8 mouse cellular contexts compared by ENCODE assay signal in the genomic region with DNA sequence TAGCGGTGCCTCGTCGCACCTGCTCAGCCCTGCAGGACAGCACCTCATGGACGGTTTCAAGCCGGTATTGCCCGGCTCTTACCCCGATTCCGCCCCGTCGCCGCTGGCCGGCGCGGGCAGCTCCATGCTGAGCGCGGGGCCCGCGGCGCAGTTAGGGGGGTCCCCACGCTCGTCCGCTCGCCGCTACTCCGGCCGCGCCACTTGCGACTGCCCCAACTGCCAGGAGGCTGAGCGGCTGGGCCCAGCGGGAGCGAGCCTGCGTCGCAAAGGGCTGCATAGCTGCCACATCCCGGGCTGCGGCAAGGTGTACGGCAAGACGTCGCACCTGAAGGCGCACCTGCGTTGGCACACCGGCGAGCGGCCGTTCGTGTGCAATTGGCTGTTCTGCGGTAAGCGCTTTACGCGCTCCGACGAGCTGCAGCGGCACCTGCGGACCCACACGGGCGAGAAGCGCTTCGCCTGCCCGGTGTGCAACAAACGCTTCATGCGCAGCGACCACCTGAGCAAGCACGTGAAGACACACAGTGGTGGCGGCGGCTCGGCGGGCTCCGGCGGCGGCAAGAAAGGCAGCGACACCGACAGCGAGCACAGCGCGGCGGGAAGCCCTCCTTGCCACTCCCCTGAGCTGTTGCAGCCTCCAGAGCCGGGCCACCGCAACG. TPM values are rescaled to one million over a fixed set of nuclear protein-coding genes. Genes with fewer than 3 reads are reported as not detected.
A peak's percentile ranks its signal among the peaks of the same experiment; 100 is the strongest.
DNase-seq lines count a peak whose midpoint lies in the region; ATAC-seq and TF ChIP-seq lines count a peak whose summit lies in the region.

No protein-coding gene starts in this region.

- TF ChIP-seq POLR2A in kidney, adult 2 months (IDR thresholded peaks at IDR 0.05; ENCODE audit: low read depth, low read length) = no peak

- H3K4me1 ChIP-seq in kidney, embryonic 15.5 days = peaks cover 32% of the 10 kb centered on the region
- 0 out of 2 replicates have a peak, but pooled peaks cover 4% of the 10 kb centered on the region for H3K4me1 ChIP-seq in kidney, adult 2 months (ENCODE audit: control insufficient read depth, insufficient read depth, low read length)
- peaks cover 26% of the 10 kb centered on the region for H3K4me1 ChIP-seq in intestine, embryonic 15.5 days (replicated peaks)
- peaks cover 14% of the 10 kb centered on the region for H3K4me1 ChIP-seq in neural tube, embryonic 14.5 days (ENCODE audit: control insufficient read depth, insufficient read depth, low read length)

- H3K36me3 ChIP-seq in kidney, embryonic 15.5 days = no peaks in the 10 kb centered on the region
- no peaks in the 10 kb centered on the region for H3K36me3 ChIP-seq in kidney, adult 2 months (ENCODE audit: control insufficient read depth, insufficient read depth, low read length)
- no peaks in the 10 kb centered on the region for H3K36me3 ChIP-seq in intestine, embryonic 15.5 days
- no peaks in the 10 kb centered on the region for H3K36me3 ChIP-seq in neural tube, embryonic 14.5 days (ENCODE audit: control insufficient read depth, insufficient read depth, low read length)

- peak overlapping the region; percentile 53 for H3K4me2 ChIP-seq in kidney, embryonic 15.5 days
- H3K4me2 ChIP-seq in intestine, embryonic 15.5 days (replicated peaks) = peak overlapping the region; percentile 51
- H3K4me2 ChIP-seq in neural tube, embryonic 14.5 days (ENCODE audit: low read depth, low read length) = peak overlapping the region; percentile 47

- peak; percentile 31 for ATAC-seq in kidney, embryonic 15.5 days (replicated peaks; ENCODE audit: low FRiP score)
- ATAC-seq in intestine, embryonic 15.5 days = peak; percentile 19; the same call in 1 of the 2 replicates
- peak; percentile 44 for ATAC-seq in neural tube, embryonic 14.5 days (ENCODE audit: low read depth)

- peak overlapping the region; percentile 34 for H3K4me3 ChIP-seq in kidney, embryonic 15.5 days (replicated peaks)
- H3K4me3 ChIP-seq in kidney, adult 2 months (ENCODE audit: insufficient read depth, low read depth, low read length) = no peak overlapping the region
- H3K4me3 ChIP-seq in intestine, embryonic 15.5 days (replicated peaks) = peak overlapping the region; percentile 30; the same call in 1 of the 2 replicates
- peak overlapping the region; percentile 33 for H3K4me3 ChIP-seq in neural tube, embryonic 14.5 days (ENCODE audit: low read depth, low read length)

- no peak for TF ChIP-seq CTCF in kidney, adult 2 months (conservative IDR thresholded peaks at IDR 0.05; ENCODE audit: insufficient read depth, insufficient read length, low read depth, low read length)

- no peak overlapping the region for H3K9ac ChIP-seq in kidney, embryonic 15.5 days
- no peak overlapping the region for H3K9ac ChIP-seq in intestine, embryonic 15.5 days
- H3K9ac ChIP-seq in neural tube, embryonic 14.5 days (replicated peaks; ENCODE audit: low read depth, low read length) = peak overlapping the region; percentile 53

- no peaks in the 10 kb centered on the region for H3K9me3 ChIP-seq in kidney, embryonic 15.5 days (replicated peaks)
- H3K9me3 ChIP-seq in intestine, embryonic 15.5 days = no peaks in the 10 kb centered on the region
- H3K9me3 ChIP-seq in neural tube, embryonic 14.5 days (ENCODE audit: control insufficient read depth, low read length) = no peaks in the 10 kb centered on the region

- H3K27me3 ChIP-seq in kidney, embryonic 15.5 days = peaks cover 92% of the 10 kb centered on the region
- H3K27me3 ChIP-seq in kidney, adult 2 months (replicated peaks; ENCODE audit: control insufficient read depth, insufficient read depth, low read length) = peaks cover 16% of the 10 kb centered on the region
- peaks cover 74% of the 10 kb centered on the region for H3K27me3 ChIP-seq in intestine, embryonic 15.5 days (replicated peaks)
- peaks cover 43% of the 10 kb centered on the region for H3K27me3 ChIP-seq in neural tube, embryonic 14.5 days (ENCODE audit: control insufficient read depth, insufficient read depth, low read length)

- DNase-seq in kidney, adult 2 months = no peak
- DNase-seq in embryo, embryonic 11 days = peak; percentile 54
- no peak for DNase-seq in left cerebral cortex, adult 11 months (ENCODE audit: low spot score)
- DNase-seq in urinary bladder, postnatal 4 days (ENCODE audit: low spot score in 2 of 2) = no peak
- no peak for DNase-seq in ovary, postnatal 10 days (ENCODE audit: low spot score)

- H3K27ac ChIP-seq in kidney, embryonic 15.5 days = no peak overlapping the region
- H3K27ac ChIP-seq in kidney, adult 2 months (ENCODE audit: insufficient read depth, low read depth, low read length) = no peak overlapping the region
- H3K27ac ChIP-seq in intestine, embryonic 15.5 days = no peak overlapping the region
- H3K27ac ChIP-seq in neural tube, embryonic 14.5 days (ENCODE audit: low read depth, low read length) = 0 out of 2 replicates have a peak overlapping the region, but pooled peaks have one; percentile 5

- 1% methylated on average over 78 of the region's 78 CpGs for WGBS in kidney, embryonic 15.5 days
- 2% methylated on average over 78 of the region's 78 CpGs for WGBS in kidney, adult 2 months
- under 1% methylated on average over 78 of the region's 78 CpGs for WGBS in intestine, embryonic 15.5 days
- under 1% methylated on average over 74 of the region's 78 CpGs for WGBS in neural tube, embryonic 14.5 days

RNA-seq across cellular contexts. Expression of a gene that starts 3.2 kb away (rescaled TPM):
- polyA plus RNA-seq in kidney, embryonic 15.5 days (2015; fragmentation: Nextera tagmentation; extraction: Ambion mirVana) = not detected in 2 replicates
- not detected in 2 replicates for polyA plus RNA-seq in kidney, adult 2 months (2012; rRNA removed)
- polyA plus RNA-seq in intestine, embryonic 15.5 days (2015; fragmentation: Nextera tagmentation; extraction: Ambion mirVana) = not detected in 2 replicates
- 3.7 and 4.7 TPM in 2 replicates for polyA plus RNA-seq in neural tube, embryonic 14.5 days (2014; fragmentation: Nextera tagmentation; extraction: Ambion mirVana)
